Mouse (Mus musculus): ENCODE data around the gene Rgmb. TPM values are rescaled to one million over a fixed set of nuclear protein-coding genes. Genes with fewer than 3 reads are reported as not detected.
A peak's percentile ranks its signal among the peaks of the same experiment; 100 is the strongest.

The Rgmb gene
- polyA plus RNA-seq, 3 experiments from 2014 or later, result 0.44 to 0.57 (median 0.52) TPM

DNA sequence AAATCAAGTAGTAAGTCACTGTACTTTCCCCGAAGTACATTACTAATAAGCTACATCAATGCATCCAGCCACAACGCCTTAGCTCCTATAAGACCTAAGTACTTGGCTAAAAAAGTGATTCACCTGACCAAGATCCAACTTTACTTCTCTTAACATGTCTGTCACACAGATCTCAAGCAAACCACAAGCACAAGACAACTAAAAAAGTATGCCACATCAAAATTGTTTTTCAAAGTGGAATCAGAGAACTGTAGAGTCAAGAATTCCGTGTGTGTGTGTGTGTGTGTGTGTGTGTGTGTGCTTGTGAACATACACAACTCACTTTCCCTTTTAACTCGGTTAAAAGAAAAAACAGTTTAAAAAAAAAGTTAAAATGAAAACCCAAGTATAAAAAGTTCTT, 9.1 kb downstream of the Rgmb start:
- ATAC-seq, result no peak

DNA sequence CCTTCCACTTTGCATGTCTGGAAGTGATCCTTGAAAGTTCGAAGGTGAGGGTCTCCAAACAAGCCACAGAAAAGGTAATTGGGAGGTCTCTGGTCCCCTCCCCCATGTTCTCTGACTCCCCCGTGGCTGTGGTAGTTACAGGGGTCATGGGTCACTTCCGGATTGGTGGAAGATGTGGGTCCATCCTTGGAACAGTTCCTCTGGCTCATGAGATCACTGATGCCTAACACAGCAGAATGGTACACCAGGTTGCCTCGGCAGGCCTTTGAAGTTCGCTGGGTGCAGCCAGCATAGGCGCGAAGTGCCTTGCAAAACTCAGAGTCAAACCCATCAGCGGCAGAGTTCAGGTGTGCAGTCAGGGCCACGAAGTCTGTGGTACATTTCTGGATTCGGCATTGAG, 10.1 kb downstream of the Rgmb start:
- no peak for ATAC-seq

DNA sequence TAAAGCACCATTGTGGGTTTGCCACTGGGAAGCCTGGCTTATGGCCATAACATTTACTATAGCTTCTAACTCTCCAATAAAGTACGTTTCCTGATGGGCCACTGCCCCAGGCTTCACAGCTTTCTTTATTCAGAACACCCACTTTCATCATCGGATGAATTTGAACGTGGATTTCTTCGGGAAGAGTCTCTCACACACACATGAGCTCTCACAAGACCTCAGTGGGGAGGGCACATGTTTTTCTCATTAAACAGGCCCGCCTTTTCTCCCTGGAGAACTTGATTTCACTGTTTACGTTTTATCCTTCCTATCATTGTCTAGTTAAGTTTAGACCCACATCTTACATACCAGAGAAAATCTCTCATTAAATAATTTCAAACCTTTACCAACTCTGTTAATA, 10.7 kb downstream of the Rgmb start:
- ATAC-seq, result no peak

DNA sequence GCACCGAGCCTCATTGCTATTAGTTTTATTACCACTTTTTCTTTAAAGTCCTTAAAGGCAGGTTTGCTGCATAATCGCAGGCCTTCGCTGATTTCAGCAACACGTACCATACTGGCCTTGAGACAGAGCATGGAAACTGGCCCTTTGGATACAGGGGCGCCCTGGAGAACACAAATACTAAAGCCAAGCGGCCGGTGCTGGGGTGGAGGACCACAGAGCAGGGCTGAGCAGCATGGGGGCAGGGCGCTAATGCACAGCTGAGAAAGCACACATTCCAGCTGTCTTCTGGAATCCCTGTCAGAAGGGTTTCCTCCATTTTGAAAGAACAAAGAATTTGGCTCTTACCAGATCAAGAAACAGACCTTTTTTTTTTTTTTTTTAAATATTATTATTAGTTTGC, 12.5 kb downstream of the Rgmb start:
- no peak for ATAC-seq

DNA sequence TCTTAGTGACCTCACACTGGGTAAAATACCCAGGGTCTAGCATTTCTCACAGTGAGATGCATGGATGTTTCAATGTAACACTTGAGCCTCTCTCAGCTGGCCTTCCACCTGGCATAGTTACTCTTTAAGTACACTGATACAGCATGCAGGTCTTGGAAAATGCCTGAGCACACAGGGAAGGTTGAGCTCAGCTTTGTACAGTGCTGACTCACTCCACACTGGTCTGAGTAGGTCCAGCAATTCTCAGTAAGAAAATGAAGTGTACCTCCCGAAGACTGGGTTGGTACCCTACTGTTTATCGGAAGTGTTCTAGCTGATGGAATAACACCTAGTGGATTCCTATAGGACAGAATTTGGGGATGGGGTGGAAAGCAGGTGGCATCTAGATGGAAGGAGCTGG, 13.2 kb downstream of the Rgmb start:
- ATAC-seq, result no peak

DNA sequence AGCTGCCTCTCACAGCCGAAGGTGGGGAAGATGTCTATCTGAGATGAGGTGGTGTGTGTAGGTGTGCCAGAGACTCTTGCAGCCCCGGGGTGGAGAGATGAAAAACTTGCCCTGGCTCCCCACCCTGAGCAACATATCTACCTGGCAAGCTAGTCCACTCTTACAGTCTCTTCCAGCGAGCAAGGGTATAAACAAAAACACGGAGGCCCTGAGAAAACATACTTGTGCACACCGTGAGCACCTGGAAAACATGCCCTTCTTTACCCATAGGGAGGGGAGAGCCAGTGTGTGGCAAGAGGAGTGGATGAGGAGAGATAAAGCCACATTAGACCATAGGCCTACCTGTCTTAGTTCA, 13.8 kb downstream of the Rgmb start:
- ATAC-seq, result no peak

DNA sequence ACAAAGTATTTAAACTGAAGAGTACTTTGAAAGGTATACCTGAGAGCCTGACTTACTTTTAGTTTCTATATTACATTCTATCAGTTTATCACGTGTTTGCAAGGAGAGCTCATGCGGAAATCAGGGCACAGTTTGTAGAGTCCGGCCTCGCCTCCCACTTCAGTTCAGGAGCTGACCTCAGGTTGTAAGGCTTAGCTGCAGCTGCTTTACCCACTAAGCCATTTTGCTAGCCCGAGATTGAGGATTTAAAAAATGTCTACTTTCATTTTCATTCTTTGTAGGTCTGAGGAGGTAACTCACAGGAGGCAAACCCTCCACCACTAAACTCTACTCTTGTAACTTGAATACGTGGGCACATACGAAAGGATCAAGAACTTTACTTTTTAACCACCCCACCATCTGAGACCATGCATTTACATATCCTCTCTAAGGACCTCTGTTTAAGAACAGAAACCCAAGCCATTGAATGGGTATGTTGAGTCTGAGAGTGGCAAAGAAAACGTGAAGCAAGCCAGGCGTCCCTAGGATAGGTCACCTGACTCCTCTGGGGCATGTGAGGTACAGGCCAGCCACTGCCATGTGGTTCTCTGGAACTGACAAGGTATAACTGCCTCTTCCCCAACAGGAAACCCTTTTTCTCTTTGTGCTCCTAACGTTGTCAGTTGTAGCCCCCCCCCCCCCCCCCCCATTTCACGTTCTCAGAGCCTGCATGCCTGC, 14.3 kb downstream of the Rgmb start:
- ATAC-seq, result peak; percentile 81

DNA sequence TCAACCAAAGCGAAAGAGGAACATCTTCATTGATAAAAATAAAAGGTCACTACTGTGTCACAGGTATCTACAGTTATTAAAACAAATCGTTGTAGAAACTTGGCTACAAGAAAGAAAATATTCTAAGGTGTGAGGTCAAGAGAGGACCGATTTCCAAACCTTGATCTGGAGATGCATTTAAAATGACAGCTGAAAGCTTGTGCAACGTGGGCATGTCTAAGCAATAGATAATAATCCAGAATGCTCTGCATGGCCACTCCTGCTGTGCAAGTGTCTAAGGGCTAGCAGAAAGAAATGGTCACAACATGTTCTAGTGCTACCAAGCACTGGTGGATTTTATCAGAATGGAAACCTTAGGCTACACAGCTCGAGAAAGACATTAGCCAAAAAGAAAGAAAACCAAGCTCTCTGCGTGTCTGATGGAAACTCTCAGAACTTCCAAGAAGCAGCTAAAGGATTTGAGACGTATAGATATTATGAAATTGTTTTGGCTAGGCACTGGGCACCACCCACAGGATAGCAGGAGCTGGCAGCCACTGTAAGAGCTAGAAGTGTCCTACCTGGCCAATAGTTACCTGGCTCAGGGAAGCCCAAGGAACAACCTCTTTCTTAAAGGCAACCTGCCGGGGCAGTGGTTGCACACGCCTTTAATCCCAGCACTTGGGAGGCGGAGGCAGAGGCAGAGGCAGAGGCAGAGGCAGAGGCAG, 15.4 kb downstream of the Rgmb start:
- ATAC-seq, result no peak

- ATAC-seq, result no peak
Observed at GRCm38 (mm10) chr17:15813658-15814212, 17.1 kb downstream of the Rgmb start.

- ATAC-seq, result no peak
Observed at GRCm38 (mm10) chr17:15812136-15812778, 18.6 kb downstream of the Rgmb start.

DNA sequence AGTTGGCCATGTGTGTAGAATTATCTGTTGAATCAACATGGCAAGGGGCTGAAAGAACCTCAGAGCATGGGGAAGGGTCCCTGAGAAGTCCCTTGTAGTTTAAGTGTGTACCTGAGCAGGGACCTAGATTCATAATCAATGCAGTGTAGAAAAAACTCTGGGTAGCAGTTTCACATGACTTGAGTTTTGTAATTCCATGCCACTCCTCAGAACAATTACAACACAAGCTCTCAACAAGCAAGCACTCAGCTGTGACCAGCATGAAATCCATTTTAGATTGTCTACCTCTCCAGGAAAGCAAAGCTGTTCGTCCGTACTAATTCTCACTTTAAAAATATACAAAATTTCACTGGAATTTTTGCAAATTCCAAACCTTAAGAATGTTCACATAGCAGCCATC, 20.9 kb downstream of the Rgmb start:
- ATAC-seq, result no peak

DNA sequence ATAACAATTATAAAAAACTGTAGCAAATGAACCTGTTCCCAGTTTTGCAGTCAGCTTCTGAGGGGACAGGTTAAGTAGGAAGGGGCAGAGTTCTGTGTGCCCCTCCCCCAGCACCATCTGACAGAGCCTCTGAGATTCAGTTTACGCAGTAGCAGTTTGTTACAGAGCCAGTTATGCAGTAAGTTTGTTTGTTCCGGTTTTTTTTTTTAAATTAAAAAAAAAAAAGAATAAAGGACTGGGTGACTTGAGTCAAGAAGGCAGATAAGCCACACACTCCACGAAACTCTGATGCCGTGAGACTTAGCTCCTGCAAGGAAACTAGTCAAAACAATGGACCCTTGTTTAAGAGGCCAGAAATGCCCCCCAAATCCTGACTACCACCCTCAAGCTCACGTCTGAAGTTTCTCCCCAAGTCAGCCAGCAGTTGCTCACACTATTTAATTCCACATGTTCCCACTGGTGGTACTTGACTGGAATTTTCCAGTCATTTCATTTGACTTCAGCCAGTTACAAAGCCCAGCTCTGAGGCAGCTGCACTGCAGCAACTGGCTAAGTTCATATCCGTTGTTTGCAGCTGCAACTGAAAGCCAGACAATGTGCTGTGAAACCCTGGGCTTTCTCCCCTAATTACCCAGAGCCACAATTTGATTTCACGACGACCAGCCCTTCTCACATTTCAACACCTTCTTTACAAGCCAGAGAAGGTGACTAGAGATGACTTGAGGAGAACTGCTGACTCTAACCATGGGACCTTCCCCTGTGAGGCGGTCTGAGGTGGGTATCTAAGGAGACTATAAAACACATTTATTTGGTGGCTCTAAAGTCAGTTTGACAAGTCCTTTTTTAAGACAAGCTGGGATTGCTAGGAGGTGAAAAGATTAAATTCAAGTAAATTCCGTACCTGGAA, 22.1 kb downstream of the Rgmb start:
- no peak for ATAC-seq

DNA sequence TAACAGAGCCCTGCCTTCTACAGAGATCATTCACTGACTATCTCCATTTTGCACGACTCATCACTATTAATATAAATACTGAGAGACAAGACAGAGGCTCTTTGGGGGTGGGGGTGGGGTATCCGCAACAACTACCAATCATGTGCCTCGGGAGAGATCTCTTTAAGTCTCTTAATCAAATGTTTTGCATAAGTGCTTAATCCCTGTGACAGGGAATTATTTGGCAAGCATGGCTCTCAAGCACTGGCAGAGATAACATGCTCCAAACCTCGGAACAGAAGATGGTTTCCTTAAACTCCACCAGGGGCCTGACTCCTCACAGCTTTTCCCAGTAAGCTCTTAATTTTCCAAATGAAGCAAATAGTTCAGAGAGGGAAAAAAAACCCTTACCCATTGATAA, 22.8 kb downstream of the Rgmb start:
- ATAC-seq, result no peak

DNA sequence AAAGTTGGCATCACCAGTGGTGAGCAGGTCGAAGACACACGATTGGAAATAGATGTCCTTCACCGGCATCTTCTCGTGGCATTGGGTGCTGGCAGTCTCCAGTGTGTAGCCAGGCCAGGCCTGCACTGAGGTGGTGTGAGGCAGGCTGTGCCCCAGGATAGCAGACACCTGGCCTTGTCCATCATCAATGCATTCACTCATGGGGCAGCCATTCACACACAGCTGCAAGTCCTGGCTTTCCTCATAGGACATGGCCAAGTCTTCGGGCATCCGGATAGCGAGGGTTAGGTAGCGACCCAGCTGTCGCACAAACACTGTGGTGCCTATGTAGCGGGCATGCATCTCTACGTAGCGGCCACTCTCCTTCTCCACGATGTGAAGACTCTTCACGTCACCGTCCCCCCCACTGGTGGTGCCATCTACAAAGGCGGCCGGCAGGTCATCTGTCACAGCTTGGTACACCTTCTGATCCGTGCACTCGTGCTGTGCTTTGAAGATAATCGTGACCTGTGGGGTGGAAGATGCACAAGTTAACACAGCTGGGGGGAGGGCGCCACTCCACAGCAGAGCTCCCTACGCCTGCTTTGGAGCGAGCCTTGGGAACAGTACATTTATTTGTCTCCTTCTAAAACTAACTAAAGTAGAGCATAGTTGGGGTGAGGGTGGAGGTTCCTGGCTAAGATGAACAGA, 23.4 kb downstream of the Rgmb start:
- no peak for ATAC-seq

GRCm38 (mm10) chr17:15804008-15804812, 26.6 kb downstream of the Rgmb start:
- ATAC-seq, result peak; percentile 74

GRCm38 (mm10) chr17:15799195-15799793, 31.5 kb downstream of the Rgmb start:
- no peak for ATAC-seq

- no peak for ATAC-seq
Observed at GRCm38 (mm10) chr17:15790716-15791115, 40.1 kb downstream of the Rgmb start.

DNA sequence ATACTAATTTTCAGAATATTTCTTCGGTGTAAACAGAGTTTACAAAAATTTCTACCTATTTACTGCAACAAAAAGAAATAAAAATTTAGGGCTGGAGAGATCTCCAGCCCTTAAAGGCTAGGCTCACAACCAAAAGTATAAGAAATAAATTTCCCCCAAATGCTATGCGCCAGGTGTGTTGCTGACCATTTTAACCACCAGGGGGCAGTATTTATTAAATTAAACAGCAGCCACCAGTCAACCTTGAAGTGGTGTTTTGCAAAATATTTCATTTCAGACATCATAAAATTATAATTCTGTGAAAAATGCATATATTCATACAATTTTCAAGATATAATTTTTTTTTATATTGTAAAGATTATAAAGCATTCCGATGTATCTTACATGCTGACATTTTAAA, 43.8 kb downstream of the Rgmb start:
- no peak for ATAC-seq

- ATAC-seq, result no peak
Observed at GRCm38 (mm10) chr17:15777979-15778378, 52.9 kb downstream of the Rgmb start.

- no peak for ATAC-seq
Observed at GRCm38 (mm10) chr17:15776349-15776748, 54.5 kb downstream of the Rgmb start.

All from inflammation-experienced regulatory T-cells, adult 6 months (primary cell).